Mouse (Mus musculus) liver, embryonic 14.5 days (tissue): ENCODE measurements at regions not wholly inside any gene's neighbourhood (a gene's known extent, or its start where the extent isn't known, plus 50 kb on each side); places are given as distances from the start of the nearest gene placed in this dataset.

Experiments used
- ATAC-seq: fragments of 200-750 bp; cut with Nextera tagmentation; 2 replicates; pipeline ENCODE4 v1.8.0; 2017; ENCODE audit warnings: moderate number of reproducible peaks, mild to moderate bottlenecking, moderate library complexity; ENCODE audit not compliant: insufficient read depth
- DNase-seq, 3 experiments: peaks; one replicate each; pipeline ENCODE4 v3.0.0-alpha.2; 2012 to 2013; ENCODE audit warnings: low read depth in 3 of 3, low spot score in 3 of 3
- H3K27ac ChIP-seq: fragments of 300-500 bp; sonication (generic); 2 replicates; pipeline ENCODE4 v1.5.1; 2014; ENCODE audit warnings: moderate library complexity, mild to moderate bottlenecking, control low read depth, inconsistent platforms
- H3K27me3 ChIP-seq: fragments of 300-500 bp; sonication (generic); 2 replicates; pipeline ENCODE4 v1.6.1; 2014; ENCODE audit warnings: mild to moderate bottlenecking, low read length, moderate library complexity; ENCODE audit not compliant: control insufficient read depth, insufficient read depth
- H3K36me3 ChIP-seq: fragments of 300-500 bp; sonication (generic); replicated peaks from 2 replicates; pipeline ENCODE4 v1.6.1; 2014; ENCODE audit warnings: low read depth; ENCODE audit not compliant: control insufficient read depth, insufficient read depth
- H3K4me1 ChIP-seq, 2 experiments: fragments of 200-500 bp in 1 of 2; fragments of 300-500 bp in 1 of 2; sonication (generic) in 1 of 2; replicated peaks; 2 replicates each; pipeline ENCODE4 v1.6.1; 2012 to 2014; ENCODE audit warnings: antibody characterized with exemption in 1 of 2, inconsistent platforms in 1 of 2, low read length in 1 of 2; ENCODE audit not compliant: control insufficient read depth in 2 of 2, insufficient read depth in 2 of 2
- H3K4me2 ChIP-seq: fragments of 300-500 bp; sonication (generic); 2 replicates; pipeline ENCODE4 v1.6.1; 2014; ENCODE audit warnings: low read depth, mild to moderate bottlenecking, control low read depth, moderate library complexity
- H3K4me3 ChIP-seq, 2 experiments: fragments of 200-500 bp in 1 of 2; fragments of 300-500 bp in 1 of 2; sonication (generic) in 1 of 2; 2 replicates each; pipeline ENCODE4 v1.5.1; 2012 to 2014; ENCODE audit warnings: low read depth in 2 of 2, low read length in 2 of 2, mild to moderate bottlenecking in 2 of 2, control low read depth in 1 of 2, inconsistent platforms in 1 of 2, moderate library complexity in 1 of 2; ENCODE audit not compliant: insufficient read depth in 1 of 2
- H3K9ac ChIP-seq: fragments of 300-500 bp; sonication (generic); replicated peaks from 2 replicates; pipeline ENCODE4 v1.6.1; 2014; ENCODE audit warnings: mild to moderate bottlenecking, control low read depth, moderate library complexity
- H3K9me3 ChIP-seq: fragments of 300-500 bp; sonication (generic); 2 replicates; pipeline ENCODE4 v1.6.1; 2016; ENCODE audit warnings: low read length, mixed read lengths; ENCODE audit not compliant: control insufficient read depth
- CTCF ChIP-seq: IDR thresholded peaks from 2 replicates; pipeline ENCODE4 v1.5.1; 2016; ENCODE audit warnings: antibody characterized with exemption, low read depth, control low read depth
- EP300 ChIP-seq: IDR thresholded peaks from 2 replicates; pipeline ENCODE4 v1.6.1; 2016; ENCODE audit warnings: antibody characterized with exemption, low read depth
- WGBS: fragments of 180-500 bp; shearing (Covaris S2); extraction: QIAGEN DNeasy Blood & Tissue Kit; methylation state at CpG from one replicate; pipeline ENCODE4 v1.1.7; 2014; ENCODE audit not compliant: insufficient replicate concordance; 5-methylcytosine and 5-hydroxymethylcytosine counted together

DNA sequence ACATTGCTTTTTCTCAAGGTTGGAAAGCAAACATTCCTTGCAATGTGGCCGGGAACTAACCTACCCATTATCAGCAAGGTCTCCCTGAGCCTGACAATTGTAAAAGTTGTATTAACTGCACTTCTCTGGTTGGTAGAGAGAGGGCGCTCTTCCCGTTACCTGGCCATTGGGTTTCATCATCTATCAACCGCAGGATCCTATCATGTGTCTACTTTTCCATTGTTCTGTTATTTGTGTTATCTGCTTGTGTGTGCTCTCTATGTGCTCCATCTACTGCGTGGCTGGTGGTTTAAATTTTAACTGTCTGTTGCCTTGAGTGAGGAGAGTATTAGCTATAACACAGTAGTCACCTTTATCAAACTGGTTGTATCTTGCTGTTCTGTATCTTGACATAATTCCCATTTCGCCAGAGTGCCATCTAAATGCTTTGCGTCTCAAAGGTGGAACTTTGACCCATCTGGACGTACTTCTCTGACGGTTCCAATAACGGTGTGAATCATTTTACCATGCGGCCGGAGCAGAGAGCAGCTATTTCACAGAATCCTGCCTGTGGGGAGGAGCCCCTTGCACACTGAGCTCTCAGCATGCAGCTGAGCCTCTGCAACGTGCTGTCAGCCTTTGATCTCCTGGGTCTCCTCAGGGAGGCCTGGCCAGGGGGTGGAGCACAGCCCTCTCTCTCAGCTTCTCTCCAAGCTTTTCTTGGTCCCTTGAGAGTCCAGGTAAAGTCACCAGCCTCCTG is 77.5 kb upstream of the A530016L24Rik start:
- ATAC-seq = no peak
- no peak overlapping the region for H3K27ac ChIP-seq
- no peaks in the 10 kb centered on the region for H3K4me1 ChIP-seq
- DNase-seq = no peak
- TF ChIP-seq CTCF = peak; percentile 60
- no peak for TF ChIP-seq EP300
- WGBS = 20% methylated on average over 13 of the region's 13 CpGs
- no peaks in the 10 kb centered on the region for H3K9me3 ChIP-seq
- no peak overlapping the region for H3K9ac ChIP-seq
- H3K36me3 ChIP-seq = no peaks in the 10 kb centered on the region
- no peak overlapping the region for H3K4me3 ChIP-seq
- H3K27me3 ChIP-seq = no peaks in the 10 kb centered on the region
- no peak overlapping the region for H3K4me2 ChIP-seq

DNA sequence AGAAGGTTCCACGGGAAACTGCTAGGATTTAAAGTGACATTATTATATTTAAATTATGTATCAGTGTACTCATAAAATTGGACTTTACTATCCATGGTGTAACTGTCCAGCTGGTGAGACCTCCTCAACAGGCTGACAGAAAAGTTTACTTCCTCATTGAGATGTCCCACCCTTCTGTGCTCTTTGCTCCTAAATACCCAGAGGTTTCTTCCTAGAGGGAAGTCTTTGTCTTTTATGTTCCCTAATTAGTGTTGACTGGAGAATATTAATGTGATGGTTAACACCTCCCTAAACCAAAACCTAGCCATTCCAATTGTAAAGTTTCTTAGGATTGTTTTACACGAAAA is 76.9 kb upstream of the A530016L24Rik start:
- 37% methylated on average over 2 of the region's 2 CpGs for WGBS
- DNase-seq (no peak), ATAC-seq (no peak)
- Histone ChIP-seq H3K9ac (no peak overlapping the region), H3K36me3 (no peaks in the 10 kb centered on the region), H3K4me2 (no peak overlapping the region), H3K4me3 (no peak overlapping the region), H3K9me3 (no peaks in the 10 kb centered on the region), H3K27me3 (no peaks in the 10 kb centered on the region), H3K4me1 (no peaks in the 10 kb centered on the region), H3K27ac (no peak overlapping the region)
- TF ChIP-seq CTCF = no peak
- TF ChIP-seq EP300 = no peak

DNA sequence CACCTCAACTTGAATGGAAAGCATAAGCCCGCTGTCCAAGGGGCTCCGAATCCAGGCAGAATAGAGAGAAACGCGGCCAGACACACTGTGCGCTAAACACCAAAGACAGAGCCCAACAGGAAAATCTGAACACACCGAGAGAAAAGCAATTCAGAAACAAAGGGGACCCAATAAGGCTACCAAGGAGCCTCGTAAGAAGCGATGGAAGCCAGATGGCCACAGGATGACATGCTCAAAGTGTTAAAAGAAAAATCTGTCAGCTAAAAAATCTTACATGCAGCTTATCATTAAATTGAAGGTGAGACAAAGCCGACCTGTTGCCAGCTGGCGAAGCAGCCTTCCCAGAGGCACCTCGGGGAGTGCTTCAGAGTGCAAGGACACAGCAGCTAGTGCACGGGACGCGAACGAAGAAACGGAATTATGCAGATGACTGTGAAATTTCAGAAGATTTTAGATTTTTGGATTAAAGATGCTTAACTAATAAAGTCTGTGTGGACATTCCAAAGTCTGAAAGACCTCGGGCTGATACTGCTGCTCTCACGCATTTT is 73.2 kb upstream of the A530016L24Rik start:
- Histone ChIP-seq H3K9ac (no peak overlapping the region), H3K36me3 (no peaks in the 10 kb centered on the region), H3K4me3 (no peak overlapping the region), H3K4me1 (no peaks in the 10 kb centered on the region), H3K9me3 (no peaks in the 10 kb centered on the region), H3K27me3 (no peaks in the 10 kb centered on the region), H3K4me2 (no peak overlapping the region), H3K27ac (no peak overlapping the region)
- ATAC-seq = no peak
- 77% methylated on average over 18 of the region's 18 CpGs for WGBS
- DNase-seq = no peak
- no peak for TF ChIP-seq CTCF
- no peak for TF ChIP-seq EP300

DNA sequence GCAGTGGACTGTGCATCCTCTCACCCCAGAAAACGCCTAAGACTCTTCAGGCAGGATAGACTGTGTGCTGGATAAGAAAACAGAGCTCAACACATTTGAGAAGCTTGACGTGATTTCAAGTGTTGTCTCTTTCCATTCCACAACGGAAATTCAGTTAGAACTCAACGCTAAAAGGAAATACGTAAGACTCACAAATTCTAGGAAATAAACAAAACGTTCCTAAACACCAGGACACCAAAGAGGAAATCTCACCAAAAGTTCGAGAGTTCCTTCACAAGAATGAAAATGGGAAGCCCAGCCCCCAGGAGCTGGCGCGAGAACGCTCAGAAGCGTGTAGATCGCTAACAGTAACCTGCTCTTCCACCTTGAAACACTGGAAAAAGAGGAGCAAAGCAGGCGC is 72.7 kb upstream of the A530016L24Rik start:
- TF ChIP-seq EP300 (no peak), CTCF (no peak)
- no peak for DNase-seq
- no peak for ATAC-seq

DNA sequence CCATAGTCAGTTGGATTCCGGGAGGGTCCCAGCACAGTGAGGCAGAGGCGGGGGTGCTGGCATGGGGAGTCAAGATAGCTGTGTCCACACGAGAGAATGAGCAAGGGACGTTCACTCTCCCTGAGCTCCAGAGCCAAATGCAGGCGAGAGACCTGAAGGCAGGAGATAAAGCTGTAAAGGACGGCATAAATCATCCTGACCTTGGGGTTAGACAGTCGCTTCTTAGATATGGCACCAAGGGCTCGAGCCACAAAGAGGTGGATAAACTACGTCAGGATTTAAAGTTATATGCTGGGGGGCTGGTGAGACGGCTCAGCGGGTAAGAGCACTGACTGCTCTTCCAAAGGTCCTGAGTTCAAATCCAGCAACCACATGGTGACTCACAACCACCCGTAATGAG is 70.6 kb upstream of the A530016L24Rik start:
- 37% methylated on average over 12 of the region's 12 CpGs for WGBS
- Histone ChIP-seq H3K27me3 (no peaks in the 10 kb centered on the region), H3K4me2 (no peak overlapping the region), H3K27ac (no peak overlapping the region), H3K4me1 (no peaks in the 10 kb centered on the region), H3K9me3 (no peaks in the 10 kb centered on the region), H3K4me3 (no peak overlapping the region), H3K9ac (no peak overlapping the region), H3K36me3 (no peaks in the 10 kb centered on the region)
- ATAC-seq (no peak), DNase-seq (no peak)
- TF ChIP-seq CTCF = no peak
- no peak for TF ChIP-seq EP300

More for the DNA sequence above, 72.7 kb upstream of the A530016L24Rik start:
- Histone ChIP-seq H3K4me2 (no peak overlapping the region), H3K4me3 (no peak overlapping the region), H3K27me3 (no peaks in the 10 kb centered on the region), H3K9ac (no peak overlapping the region), H3K36me3 (no peaks in the 10 kb centered on the region), H3K4me1 (no peaks in the 10 kb centered on the region), H3K9me3 (no peaks in the 10 kb centered on the region), H3K27ac (no peak overlapping the region)
- 57% methylated on average over 13 of the region's 13 CpGs for WGBS
